Mouse (Mus musculus) ES-CJ7 (cell line): ENCODE measurements around the gene Gm13084.
"Not testable (repeated sequence)": the region's sequence is repeated elsewhere in the genome, so short reads cannot be mapped to it uniquely, and the experiment has no call there.

Experiments used
- DNase-seq: peaks from one replicate; pipeline ENCODE4 v3.0.0; 2011; ENCODE audit warnings: low read depth, low spot score

Gm13084 gene

GRCm38 (mm10) chr4:143815993-143816392, at the start of gene Gm13084:
Gene Gm13084 (minus strand): TSS chr4:143816093.
- DNase-seq, result no peak

- not testable (repeated sequence) for DNase-seq
Observed at GRCm38 (mm10) chr4:143846197-143846596, 30.3 kb upstream of the Gm13084 start, which contains the start of gene Gm13103. Gene Gm13103 (plus strand): TSS chr4:143846497.

- DNase-seq, result not testable (repeated sequence)
Observed at GRCm38 (mm10) chr4:143789052-143789451, 26.8 kb downstream of the Gm13084 start, which contains the start of gene Gm13023. Gene Gm13023 (plus strand): TSS chr4:143789352.
